Mouse (Mus musculus): ENCODE measurements around the gene Psme2b. TPM values are rescaled to one million over a fixed set of nuclear protein-coding genes. Genes with fewer than 3 reads are reported as not detected.
"Not testable (repeated sequence)": the region's sequence is repeated elsewhere in the genome, so short reads cannot be mapped to it uniquely, and the experiment has no call there.

Psme2b gene
- total RNA-seq (2021), result 1 to 10 TPM; 1.3 to 1.4 TPM
- long read RNA-seq, experiment 1, partial matches to known transcripts, result 0 of 1 reads
- long read RNA-seq, experiment 1, other reads (novel, unspliced or antisense), result 0 of 1 reads
- long read RNA-seq, experiment 2, partial matches to known transcripts, result 0 of 1 reads
- long read RNA-seq, experiment 2, other reads (novel, unspliced or antisense), result 0 of 1 reads

DNA sequence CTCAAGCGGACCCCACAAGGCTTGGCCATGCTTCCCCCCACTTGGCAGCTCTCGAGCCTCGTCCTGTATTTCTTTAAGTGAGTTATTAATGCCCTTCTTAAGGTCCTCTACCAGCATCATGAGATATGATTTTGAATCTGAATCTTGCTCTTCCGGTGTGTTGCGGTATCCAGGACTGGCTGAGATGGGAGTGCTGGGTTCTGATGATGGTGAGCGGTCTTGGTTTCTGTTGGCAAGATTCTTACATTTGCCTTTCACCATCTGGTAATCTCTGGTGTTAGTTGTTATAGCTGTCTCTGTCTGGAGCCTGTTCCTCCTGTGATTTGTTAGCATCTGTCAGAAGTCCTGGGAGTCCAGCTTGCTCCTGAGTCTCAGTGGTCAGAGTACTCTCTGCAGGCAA is at the start of gene Psme2b:
Psme2b (minus strand) TSS at position 101 of the 400 bp plus-strand sequence.
- DNase-seq, result not testable (repeated sequence)

DNA sequence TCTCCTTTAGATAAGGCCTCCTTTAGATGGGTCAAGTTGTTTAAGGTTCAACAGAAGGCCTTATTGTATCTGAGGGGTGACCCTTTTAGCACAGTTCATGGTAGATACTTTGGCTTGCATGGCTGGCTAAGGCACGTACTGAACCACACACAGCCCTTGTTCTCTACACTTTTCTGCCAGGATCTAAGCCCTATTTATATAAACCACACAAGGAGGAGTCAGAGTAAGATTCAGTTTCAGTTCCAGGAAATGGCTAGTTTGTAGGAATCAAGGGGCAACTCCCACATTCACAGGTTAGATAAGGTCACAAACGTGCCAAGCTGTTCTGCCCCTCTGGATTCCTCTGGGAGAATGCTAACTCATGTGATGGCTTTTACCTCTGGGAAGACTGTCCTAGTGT is 48.0 kb upstream of the Psme2b start, which contains the start of gene Tgtp1:
Tgtp1 (minus strand) TSS at position 155 of the 400 bp plus-strand sequence.
- DNase-seq, result not testable (repeated sequence)

DNA sequence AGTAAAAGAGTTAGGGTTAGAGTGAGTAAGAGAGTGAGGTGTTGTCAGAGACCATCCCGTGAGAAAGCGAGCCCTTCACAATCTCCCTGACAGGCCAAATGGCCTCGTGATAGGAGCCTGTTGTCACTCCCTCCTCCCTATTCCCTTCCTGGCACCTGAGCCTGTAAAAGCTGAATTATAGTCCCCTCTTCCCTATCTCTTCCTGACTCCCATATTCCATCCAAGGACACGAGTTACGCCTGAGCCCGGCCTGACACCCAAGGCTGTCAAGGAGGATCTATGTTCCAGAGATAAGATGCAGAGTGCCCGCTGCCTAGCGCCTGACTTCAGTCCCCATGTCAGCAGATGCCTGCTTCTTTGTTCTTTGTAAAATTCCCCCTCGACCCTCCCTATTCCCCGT is 47.3 kb upstream of the Psme2b start:
- not testable (repeated sequence) for DNase-seq

DNA sequence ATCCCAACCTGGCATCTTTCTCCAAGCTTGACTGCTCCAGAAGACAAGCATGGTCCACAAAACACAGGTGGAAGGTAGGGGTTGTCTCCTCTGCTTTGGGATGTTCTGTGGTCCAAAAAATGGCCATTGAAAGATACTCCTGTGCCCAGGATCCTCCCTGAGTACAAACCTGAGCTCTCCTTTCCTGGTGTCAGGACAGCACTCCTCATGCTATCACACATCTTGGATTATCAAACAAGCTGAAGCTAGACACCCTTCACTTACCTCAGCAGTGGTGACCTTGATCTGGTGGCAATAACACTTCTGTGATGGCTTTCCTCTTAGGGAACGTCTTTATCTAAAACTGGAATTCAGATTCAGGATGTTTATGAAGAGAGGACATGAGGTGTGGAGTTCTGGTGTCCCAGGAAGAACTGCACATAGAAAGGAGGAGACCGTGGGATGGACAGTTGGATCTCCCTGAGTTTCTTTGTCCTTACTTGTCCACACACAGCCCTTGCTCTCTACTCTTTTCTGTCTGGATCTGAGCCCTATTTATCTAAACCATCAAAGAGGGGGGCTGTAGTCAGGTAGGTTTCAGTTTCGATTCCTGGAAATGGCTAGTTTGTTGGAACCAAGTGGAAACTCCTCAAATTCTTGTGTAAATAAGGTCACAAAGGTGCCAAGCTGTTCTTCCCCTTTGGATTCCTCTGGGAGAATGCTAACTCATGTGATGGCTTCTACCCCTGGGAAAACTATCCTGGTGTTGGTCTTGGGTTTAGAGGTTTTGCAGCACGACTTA is 45.9 kb upstream of the Psme2b start, which contains the start of gene Gm12185:
Gm12185 (minus strand) TSS at position 487 of the 781 bp plus-strand sequence.
- DNase-seq, result not testable (repeated sequence)

DNA sequence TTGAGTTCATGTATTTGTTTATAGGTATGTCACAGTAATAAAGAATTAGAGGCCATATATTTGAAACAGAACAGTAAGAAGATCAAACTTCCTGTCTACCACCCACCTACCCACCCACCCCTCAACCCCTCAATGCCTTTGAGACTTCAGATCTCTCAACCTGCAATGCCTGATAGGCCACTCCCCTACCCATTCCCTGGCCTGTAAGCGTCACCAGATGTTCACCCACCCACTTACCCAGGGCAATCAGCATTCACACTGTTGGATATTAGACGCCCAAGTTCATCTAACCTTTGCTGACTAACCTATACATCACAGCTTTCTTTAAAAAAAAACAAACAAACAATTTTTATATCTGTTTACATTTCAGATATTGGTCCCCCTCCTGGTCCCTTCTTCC is 44.0 kb upstream of the Psme2b start:
- DNase-seq, result not testable (repeated sequence)

DNA sequence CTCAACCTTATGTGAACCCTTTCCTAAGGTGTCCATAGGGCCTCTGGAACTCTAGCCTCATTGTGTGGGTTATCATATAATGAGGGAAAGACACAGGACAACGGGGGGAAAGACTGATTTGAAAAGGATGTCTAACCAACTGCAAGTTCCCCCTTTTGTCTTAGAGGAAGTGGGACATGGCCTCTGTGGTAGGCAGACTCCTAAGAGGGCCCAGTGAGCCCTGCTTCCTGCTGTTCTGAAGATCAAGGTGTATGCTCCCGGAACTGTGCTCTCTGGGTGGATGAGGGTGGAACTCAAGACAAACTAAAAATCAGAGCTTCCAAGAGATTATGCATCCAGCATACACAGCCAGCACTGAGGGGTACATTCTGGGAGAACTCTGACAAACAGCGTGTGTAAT is 42.2 kb upstream of the Psme2b start:
- not testable (repeated sequence) for DNase-seq

DNA sequence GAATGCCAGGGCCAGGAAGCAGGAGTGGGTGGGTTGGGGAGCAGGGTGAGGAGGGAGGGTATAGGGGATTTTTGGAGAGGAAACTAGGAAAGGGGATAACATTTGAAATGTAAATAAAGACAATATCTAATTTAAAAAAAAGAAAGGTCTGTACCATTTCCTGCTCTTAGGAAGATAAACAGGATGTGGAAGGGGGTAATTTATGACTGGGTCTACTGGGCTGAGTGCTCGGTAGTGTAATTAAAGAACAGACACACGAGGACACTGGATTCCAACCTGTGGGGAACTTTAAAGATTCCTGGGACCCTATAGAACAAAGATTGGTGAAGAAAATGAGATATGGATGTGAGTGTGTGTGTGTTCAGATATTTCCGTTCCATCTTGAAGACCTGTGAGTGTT is 36.9 kb upstream of the Psme2b start:
- not testable (repeated sequence) for DNase-seq

DNA sequence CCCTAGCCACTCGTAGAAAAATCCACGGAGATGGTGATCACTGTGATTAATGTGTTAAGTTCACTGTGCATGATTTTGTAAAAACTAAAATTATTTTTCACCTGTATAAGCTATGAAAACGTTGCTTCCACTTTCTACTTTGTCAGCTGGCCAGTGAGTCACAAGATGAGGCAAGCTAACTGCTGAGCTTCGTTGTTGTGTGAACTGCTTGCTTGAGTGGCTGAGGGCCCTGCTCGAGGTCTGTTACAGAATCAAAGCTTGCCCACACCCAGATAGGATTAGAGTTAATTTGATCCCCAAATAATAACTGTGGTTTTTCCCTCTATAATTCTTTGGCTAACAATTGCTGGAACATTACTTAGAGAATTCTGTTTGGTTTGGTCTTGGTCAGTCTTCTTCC is 34.1 kb upstream of the Psme2b start:
- not testable (repeated sequence) for DNase-seq

DNA sequence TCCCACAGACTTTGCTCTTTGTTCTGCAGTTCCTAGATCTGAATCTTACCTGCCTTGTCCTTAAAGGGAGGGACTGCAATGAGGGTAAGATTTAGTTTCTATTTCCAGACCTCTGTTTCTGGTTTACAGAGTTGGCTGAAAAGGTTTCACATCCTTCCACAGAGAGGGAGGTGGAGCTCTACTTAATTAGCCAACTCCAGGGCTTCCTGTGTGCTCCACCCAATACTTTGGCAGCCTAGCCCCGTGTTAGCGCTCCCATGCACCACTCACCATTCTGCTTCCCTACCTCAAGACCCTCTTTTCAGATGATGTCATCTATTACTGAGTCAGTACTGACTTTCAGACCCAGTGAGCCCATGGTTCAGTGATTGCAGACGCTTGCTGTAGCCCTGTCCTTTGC is 33.3 kb upstream of the Psme2b start, which contains the start of gene 9930111J21Rik1:
9930111J21Rik1 (minus strand) TSS at position 148 of the 400 bp plus-strand sequence.
- not testable (repeated sequence) for DNase-seq

DNA sequence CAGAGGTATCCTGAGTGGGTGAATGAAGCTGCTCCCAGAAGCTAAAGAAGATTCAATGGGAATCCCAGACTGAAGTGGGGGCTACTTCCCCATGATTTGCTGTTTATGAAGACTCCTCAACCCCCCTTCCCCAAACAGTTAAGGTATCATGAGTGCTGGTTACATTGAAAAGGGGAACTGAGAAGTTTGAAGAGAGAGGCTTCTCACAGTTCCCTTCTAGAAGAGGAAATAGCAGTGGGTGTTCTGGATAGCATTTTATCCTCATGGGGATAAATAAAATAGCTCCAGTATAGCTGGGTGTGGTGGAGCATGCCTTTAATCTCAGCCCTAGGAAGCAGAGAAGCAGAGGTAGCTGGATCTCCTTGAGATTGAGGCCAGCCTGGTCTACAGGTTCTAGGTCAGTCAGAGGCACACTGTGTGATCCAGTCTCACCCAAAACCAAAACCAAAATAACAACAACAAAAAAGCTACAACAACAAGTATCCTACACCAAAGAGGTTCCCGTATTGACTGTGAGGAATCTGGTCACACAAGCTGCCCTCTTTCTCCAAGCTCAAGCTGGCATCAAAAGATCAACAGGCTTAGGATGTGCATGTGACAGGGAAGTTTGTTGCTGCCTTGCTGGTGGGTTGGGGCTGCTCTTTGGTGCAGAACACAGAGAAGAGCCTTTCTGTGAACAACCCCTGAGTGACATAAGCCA is 32.4 kb upstream of the Psme2b start, which contains the start of gene Olfr56:
Olfr56 (plus strand) TSS at position 650 of the 700 bp plus-strand sequence.
- DNase-seq, result not testable (repeated sequence)

DNA sequence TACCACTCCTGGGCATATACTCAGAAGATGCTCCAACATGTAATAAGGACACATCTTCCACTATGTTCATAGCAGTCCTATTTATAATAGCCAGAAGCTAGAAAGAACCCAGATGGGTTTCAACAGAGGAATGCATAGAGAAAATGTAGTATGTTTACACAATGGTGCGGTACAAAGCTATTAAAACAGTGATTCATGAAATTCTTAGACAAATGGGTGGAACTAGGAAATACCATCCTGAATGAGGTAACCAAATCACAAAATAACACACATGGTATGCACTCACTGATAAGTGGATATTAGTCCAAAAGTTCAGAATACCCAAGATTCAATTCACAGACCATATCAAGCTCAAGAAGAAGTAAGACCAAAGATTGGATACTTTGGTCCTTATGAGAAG is 28.7 kb upstream of the Psme2b start:
- DNase-seq, result not testable (repeated sequence)

DNA sequence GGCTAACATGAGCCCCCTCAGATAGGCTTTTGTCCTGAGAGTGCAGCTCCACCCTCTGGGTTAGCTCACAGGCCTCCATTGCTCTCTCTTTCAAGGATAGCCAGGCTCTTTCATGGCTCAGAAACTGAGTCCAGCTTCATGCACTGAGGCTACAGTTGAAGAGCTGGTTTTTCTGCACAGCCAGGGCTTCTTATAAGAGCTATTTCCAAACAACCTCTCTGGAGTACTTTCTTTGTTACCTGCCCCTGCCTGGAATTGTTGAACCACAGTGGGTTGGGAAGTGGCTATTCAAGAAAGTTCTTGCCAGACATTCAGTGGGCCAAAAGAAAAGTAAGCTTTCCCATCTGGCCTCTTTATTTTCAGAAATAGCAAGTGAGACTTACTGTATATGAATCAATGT is 6.7 kb downstream of the Psme2b start:
- not testable (repeated sequence) for DNase-seq

DNA sequence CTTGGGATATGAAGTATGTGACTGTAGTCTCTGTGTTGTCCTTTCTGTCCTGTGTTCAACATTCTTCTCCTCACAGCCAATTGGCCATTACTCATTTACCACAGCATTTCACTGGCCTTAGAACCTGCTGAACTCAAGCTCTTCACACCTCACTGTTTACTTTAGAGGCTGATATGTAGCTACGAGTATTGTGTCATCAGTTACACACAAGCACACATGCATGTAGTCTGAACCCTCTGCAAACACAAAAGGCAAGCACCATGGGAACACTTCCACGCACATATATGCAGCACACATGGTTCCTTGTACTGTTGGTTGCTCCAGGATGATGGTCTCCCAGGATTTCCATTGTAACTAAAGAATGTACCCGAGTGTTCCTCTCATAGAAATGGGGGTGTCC is 10.7 kb downstream of the Psme2b start:
- not testable (repeated sequence) for DNase-seq

DNA sequence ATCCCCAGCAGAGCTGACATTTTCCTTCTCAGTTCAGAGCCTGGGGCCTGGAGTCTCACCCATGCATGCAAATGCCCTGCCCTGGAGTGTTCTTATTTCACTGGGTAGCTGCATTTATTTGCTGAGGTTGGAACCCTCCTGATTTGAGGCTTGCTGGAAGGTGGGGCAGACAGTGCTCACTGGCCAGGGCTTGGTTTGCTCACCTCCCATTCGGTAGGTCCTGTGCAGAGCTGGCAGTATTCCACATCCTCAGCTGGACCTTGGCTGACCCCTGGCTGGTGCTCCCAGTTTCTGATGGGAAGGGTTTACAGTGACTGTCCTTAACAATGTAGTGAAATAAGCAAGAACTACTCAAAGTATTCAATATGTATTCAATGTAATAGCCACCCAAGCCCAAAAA is 12.1 kb downstream of the Psme2b start:
- not testable (repeated sequence) for DNase-seq

DNA sequence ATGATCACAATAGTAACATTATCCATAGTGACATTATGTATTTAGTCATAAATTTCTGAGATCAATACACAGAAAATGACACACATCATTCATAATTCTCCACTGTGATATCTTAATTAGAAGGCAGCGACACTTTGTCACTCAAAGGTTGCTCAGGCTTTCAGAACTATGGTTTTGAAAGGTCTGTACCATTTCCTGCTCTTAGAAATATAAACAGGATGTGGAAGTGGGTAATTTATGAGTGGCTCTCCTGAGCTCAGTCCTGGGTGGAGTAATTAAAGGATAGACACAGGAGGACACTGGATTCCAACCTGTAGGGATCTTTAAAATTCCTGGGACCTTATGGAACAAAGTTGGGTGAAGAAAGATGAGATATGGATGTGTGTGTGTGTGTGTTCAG is 12.6 kb downstream of the Psme2b start:
- not testable (repeated sequence) for DNase-seq

DNA sequence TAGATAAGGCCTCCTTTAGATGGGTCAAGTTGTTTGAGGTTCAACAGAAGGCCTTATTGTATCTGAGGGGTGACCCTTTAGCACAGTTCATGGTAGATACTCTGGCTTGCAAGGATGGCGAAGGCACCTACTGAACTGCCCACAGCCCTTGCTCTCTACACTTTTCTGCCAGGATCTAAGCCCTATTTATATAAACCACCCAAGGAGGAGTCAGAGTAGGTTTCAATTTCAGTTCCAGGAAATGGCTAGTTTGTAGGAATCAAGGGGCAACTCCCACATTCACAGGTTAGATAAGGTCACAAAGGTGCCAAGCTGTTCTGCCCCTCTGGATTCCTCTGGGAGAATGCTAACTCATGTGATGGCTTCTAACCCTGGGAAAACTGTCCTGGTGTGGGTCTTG is 17.9 kb downstream of the Psme2b start:
- DNase-seq, result not testable (repeated sequence)

DNA sequence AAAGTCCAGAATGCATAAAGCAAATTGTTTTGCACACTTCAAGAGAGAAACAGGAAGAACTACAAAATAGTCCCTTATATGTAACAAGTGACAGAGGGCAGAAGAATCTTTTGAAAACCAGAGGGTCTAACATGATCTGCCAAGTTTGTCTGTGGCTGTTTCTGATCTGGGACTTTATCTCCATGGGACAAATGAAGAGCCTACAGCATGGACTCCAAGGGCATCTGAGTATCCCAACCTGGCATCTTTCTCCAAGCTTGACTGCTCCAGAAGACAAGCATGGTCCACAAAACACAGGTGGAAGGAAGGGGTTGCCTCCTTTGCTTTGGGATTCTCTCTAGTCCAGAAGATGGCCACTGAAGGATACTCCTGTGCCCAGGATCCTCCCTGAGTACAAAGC is 19.6 kb downstream of the Psme2b start:
- DNase-seq, result not testable (repeated sequence)

DNA sequence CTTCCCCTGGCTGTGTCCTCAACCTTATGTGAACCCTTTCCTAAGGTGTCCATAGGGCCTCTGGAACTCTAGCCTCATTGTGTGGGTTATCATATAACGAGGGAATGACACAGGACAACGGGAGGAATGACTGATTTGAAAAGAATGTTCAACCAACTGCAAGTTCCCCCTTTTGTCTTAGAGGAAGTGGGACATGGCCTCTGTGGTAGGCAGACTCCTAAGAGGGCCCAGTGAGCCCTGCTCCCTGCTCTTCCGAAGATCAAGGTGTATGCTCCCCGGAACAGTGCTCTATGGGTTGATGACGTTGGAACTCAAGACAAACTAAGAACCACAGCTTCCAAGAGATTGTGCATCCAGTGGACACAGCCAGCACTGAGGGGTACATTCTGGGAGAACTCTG is 22.2 kb downstream of the Psme2b start:
- DNase-seq, result not testable (repeated sequence)

DNA sequence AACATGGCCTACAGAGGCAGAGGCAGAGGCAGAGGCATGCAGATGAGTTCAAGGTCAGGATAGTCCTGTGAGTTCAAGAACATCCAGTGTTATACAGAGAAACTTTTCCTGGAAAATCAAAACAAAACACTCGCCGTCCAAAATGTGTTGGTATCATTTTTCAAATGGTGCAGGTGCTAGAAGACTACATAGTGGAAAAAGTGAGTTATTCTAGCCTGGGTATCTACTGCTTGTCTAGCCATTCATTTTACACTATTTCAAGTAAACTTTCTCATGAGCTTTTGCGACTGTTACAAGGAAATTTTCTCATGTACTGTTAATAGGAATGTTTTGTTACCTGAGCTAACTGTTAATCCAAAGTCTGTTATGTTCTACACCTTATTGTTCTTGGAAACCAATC is 27.6 kb downstream of the Psme2b start:
- no peak for DNase-seq

DNA sequence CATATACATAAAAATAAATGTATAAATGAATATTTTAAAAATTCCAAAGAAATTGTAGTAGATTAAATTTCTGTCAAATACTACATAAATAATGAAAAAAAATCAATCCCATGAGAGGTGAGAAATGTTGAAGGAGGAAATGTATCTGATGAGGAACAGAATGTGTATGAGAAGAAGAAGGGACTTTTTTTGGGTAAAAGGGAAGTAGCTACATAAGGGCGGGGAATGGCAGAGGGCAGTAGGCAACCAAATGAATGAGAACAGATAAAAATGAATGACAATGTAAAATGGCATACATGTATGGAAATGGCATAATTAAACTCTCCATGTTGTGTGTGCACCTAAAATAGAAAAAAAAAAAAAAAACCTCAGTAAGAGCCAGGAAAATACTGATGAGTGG is 32.4 kb downstream of the Psme2b start:
- no peak for DNase-seq

DNA sequence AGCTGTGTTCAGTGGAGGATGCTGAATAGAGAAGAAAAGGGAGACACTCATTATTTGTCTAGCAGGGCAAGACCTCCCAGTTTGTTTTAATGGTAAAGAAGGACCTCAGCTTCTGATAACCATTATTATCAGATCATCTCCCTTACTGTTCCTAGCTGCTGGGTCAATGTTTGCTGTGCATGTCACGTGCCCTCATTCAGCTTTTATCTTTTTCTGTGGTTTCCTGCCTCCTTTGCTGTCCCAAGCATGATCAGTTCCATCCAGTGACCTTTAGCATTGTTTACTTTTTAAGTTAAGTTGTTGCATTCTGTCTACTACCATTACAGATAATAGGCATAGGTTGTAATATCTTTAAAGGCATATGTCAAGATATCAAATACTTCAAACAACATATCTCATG is 37.5 kb downstream of the Psme2b start:
- DNase-seq, result no peak

DNA sequence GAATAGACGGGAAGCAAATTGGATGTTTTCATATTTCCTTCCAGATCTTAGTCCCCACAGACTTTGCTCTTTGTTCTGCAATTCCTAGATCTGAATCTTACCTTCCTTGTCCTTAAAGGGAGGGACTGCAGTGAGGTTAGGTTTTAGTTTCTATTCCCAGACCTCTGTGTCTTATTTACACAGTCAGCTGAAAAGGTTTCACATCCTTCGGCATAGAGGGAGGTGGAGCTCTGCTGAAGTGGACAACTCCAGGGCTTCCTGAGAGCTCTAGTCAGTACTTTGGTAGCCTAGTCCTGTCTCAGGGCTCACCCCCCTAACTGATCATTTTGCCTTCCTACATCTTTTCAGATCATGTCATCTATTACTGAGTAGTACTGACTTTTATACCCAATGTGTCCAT is 44.0 kb downstream of the Psme2b start, which contains the start of gene Gm5431:
Gm5431 (minus strand) TSS at position 194 of the 400 bp plus-strand sequence.
- DNase-seq, result no peak

DNA sequence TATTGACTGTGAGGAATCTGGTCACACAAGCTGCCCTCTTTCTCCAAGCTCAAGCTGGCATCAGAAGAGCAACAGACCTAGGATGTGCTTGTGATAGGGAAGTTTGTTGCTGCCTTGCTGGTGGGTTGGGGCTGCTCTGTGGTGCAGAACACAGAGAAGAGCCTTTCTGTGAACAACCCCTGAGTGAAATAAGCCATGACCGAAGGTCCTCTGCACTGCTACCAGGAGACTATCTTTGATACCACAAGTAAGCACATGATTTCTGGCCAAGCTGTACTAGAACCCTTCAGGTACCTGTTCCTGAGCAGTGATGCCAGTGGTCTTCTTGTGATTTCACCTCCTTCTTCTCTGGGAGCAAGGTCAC is 44.4 kb downstream of the Psme2b start:
- DNase-seq, result not testable (repeated sequence)
